Mouse (Mus musculus) kidney, postnatal 25 days (tissue): ENCODE measurements around the gene Gm13275.
"Not testable (repeated sequence)": the region's sequence is repeated elsewhere in the genome, so short reads cannot be mapped to it uniquely, and the experiment has no call there.

Source experiments
- DNase-seq, 2 experiments: peaks; one replicate each; pipeline ENCODE4 v3.0.0; 2021; ENCODE audit warnings: mixed read lengths in 2 of 2

The Gm13275 gene

DNA sequence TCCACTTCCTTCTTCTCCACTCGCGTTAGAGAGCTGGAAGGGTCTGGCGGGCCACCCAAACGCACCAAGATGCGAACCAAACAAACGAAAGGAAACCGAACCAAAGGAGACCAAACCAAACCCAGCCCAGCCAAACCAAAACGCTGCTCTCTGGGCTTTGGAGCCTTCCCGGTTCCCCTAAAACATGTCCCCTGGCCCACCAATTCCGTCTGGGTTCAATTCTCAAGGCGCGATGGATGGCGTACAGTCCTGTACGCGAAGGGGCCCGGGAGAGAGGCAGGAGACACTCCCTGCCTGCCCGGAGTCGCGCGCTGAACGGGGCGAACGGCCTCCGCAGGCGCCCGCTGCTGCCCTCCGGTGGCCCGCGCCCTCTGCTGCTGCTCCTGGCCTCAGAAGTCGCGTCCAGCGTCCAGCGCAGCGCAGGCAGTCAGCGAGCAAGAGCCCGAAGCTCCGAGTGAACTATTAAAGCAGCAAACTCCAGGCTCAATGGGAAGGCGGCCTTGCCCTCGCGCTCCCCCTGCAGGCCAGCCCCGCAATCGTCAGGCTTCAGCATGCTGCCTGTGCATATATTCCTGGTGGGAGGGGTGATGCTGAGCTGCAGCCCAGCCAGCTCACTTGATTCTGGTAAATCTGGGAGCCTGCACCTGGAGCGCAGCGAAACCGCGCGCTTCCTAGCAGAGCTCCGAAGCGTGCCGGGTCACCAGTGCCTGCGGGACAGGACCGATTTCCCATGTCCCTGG is at the start of gene Gm13275:
Gene Gm13275 (plus strand): TSS at position 552 of the 740 bp plus-strand sequence.
- DNase-seq = peak; percentile 10 to 48

DNA sequence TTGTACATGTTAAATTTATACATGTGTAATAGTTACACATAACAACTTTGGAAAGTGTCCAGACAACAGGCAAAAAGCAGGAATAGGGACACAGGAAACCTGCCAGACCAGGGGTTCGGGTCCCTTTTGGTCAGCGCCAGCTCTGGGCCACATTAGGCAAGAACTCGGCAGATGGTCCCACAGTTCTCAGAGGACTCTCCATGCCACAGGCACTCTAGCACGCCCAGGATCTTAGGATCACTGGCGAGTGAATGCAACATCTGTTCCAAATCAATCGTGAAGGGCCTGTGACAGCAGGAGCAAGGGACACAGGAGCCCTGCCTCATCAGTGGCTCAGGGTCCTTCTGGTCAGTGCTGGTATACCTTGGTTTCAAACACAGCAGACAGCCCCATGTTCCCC is 44.4 kb upstream of the Gm13275 start:
- no peak for DNase-seq

- DNase-seq = peak; percentile 34 to 71
Measured at GRCm38 (mm10) chr4:88754818-88755340, 39.4 kb upstream of the Gm13275 start, which contains the start of gene Gm13271. Gene Gm13271 (plus strand): TSS chr4:88754868.

GRCm38 (mm10) chr4:88756581-88757513 is 37.4 kb upstream of the Gm13275 start:
- peak in 1 of 2 experiments; percentile 41 for DNase-seq

DNA sequence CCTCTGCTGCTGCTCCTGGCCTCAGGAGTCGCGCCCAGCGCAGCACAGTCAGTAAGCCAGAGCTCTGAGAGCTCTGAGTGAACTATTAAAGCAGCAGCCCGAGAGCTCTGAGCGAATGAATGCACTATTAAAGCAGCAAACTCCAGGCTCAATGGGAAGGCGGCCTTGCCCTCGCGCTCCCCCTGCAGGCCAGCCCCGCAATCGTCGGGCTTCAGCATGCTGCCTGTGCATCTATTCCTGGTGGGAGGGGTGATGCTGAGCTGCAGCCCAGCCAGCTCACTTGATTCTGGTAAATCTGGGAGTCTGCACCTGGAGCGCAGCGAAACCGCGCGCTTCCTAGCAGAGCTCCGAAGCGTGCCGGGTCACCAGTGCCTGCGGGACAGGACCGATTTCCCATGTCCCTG is 36.7 kb upstream of the Gm13275 start:
- peak; percentile 86 to 89 for DNase-seq

GRCm38 (mm10) chr4:88758751-88759150 is 35.5 kb upstream of the Gm13275 start:
- DNase-seq = not testable (repeated sequence)

DNA sequence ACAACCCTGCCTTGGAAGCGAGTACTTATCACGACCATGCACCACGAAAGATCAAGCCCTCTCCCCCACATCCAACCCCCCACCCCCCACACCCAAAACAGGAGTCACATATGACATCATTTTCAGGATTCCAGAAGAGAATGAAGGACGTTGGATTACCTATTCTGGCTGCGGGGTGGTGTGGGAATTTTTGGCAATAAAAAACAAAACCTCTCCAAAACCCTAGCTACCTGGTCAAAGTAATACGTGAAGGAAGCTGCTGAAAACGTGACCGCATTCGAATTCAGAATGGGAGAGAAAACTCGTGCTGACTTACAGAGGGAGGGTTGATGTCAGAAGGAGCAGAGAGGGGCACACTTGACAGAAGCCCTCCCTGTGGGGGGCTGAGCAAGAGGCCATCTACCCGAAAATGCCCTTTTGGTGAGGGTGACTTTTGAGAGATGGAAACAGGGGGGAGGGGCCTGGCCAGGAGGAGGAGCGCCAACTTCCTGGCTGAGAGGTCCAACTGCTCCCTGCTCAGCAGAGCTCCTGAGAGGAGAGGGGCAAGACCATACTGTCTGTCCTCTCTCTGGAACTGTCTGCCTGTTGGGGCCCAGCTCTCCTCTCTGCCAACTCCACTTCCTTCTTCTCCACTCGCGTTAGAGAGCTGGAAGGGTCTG is 34.5 kb upstream of the Gm13275 start, which contains the start of gene Gm13283:
Gene Gm13283 (plus strand): TSS at position 510 of the 659 bp plus-strand sequence.
- peak; percentile 50 to 59 for DNase-seq

DNA sequence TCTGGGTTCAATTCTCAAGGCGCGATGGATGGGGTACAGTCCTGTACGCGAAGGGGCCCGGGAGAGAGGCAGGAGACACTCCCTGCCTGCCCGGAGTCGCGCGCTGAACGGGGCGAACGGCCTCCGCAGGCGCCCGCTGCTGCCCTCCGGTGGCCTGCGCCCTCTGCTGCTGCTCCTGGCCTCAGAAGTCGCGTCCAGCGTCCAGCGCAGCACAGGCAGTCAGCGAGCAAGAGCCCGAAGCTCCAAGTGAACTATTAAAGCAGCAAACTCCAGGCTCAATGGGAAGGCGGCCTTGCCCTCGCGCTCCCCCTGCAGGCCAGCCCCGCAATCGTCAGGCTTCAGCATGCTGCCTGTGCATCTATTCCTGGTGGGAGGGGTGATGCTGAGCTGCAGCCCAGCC is 33.9 kb upstream of the Gm13275 start:
- DNase-seq = peak; percentile 78 to 91

GRCm38 (mm10) chr4:88761776-88762175 is 32.5 kb upstream of the Gm13275 start:
- peak; percentile 55 to 75 for DNase-seq

DNA sequence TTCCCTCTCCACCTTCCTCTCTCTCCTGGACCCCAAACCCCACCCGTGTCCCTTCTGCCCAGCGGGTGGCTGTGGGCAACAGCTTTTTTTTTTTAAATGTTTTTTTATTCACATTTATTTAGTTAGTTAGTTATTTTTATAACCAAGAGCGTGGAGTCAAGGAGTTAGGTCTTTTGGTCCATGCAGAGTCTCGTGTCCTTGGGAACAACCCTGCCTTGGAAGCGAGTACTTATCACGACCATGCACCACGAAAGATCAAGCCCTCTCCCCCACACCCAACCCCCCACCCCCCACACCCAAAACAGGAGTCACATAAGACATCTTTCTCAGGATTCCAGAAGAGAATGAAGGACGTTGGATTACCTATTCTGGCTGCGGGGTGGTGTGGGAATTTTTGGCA is 31.9 kb upstream of the Gm13275 start:
- peak in 1 of 2 experiments; percentile 45 for DNase-seq

GRCm38 (mm10) chr4:88763384-88764018 is 30.8 kb upstream of the Gm13275 start:
- peak; percentile 68 to 88 for DNase-seq

DNA sequence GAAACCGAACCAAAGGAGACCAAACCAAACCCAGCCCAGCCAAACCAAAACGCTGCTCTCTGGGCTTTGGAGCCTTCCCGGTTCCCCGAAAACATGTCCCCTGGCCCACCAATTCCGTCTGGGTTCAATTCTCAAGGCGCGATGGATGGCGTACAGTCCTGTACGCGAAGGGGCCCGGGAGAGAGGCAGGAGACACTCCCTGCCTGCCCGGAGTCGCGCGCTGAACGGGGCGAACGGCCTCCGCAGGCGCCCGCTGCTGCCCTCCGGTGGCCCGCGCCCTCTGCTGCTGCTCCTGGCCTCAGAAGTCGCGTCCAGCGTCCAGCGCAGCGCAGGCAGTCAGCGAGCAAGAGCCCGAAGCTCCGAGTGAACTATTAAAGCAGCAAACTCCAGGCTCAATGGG is 20.8 kb upstream of the Gm13275 start, which contains the start of gene Gm13290:
Gene Gm13290 (plus strand): TSS at position 301 of the 400 bp plus-strand sequence.
- DNase-seq = not testable (repeated sequence)

DNA sequence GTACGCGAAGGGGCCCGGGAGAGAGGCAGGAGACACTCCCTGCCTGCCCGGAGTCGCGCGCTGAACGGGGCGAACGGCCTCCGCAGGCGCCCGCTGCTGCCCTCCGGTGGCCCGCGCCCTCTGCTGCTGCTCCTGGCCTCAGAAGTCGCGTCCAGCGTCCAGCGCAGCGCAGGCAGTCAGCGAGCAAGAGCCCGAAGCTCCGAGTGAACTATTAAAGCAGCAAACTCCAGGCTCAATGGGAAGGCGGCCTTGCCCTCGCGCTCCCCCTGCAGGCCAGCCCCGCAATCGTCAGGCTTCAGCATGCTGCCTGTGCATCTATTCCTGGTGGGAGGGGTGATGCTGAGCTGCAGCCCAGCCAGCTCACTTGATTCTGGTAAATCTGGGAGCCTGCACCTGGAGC is 17.7 kb upstream of the Gm13275 start, which contains the start of gene Gm13289:
Gene Gm13289 (plus strand): TSS at position 301 of the 400 bp plus-strand sequence.
- not testable (repeated sequence) for DNase-seq

GRCm38 (mm10) chr4:88779550-88779949 is 14.7 kb upstream of the Gm13275 start, which contains the start of gene Gm13272:
Gene Gm13272 (plus strand): TSS chr4:88779850.
- not testable (repeated sequence) for DNase-seq

- peak in 1 of 2 experiments; percentile 30 for DNase-seq
Measured at GRCm38 (mm10) chr4:88780320-88780719, 14.0 kb upstream of the Gm13275 start.

- not testable (repeated sequence) for DNase-seq
Measured at GRCm38 (mm10) chr4:88781831-88782230, 12.5 kb upstream of the Gm13275 start, which contains the start of gene Ifnz. Gene Ifnz (plus strand): TSS chr4:88782131.

- peak in 1 of 2 experiments; percentile 45 for DNase-seq
Measured at GRCm38 (mm10) chr4:88782335-88782734, 12.0 kb upstream of the Gm13275 start.

DNA sequence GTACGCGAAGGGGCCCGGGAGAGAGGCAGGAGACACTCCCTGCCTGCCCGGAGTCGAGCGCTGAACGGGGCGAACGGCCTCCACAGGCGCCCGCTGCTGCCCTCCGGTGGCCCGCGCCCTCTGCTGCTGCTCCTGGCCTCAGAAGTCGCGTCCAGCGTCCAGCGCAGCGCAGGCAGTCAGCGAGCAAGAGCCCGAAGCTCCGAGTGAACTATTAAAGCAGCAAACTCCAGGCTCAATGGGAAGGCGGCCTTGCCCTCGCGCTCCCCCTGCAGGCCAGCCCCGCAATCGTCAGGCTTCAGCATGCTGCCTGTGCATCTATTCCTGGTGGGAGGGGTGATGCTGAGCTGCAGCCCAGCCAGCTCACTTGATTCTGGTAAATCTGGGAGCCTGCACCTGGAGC is 8.9 kb upstream of the Gm13275 start, which contains the start of gene Gm13276:
Gene Gm13276 (plus strand): TSS at position 301 of the 400 bp plus-strand sequence.
- DNase-seq = not testable (repeated sequence)

GRCm38 (mm10) chr4:88788402-88788801 is 5.9 kb upstream of the Gm13275 start, which contains the start of gene Gm13277:
Gene Gm13277 (plus strand): TSS chr4:88788632.
- DNase-seq = peak; percentile 76 to 81

DNA sequence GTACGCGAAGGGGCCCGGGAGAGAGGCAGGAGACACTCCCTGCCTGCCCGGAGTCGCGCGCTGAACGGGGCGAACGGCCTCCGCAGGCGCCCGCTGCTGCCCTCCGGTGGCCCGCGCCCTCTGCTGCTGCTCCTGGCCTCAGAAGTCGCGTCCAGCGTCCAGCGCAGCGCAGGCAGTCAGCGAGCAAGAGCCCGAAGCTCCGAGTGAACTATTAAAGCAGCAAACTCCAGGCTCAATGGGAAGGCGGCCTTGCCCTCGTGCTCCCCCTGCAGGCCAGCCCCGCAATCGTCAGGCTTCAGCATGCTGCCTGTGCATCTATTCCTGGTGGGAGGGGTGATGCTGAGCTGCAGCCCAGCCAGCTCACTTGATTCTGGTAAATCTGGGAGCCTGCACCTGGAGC is 3.0 kb upstream of the Gm13275 start, which contains the start of gene Gm13278:
Gene Gm13278 (plus strand): TSS at position 301 of the 400 bp plus-strand sequence.
- DNase-seq = not testable (repeated sequence)

- DNase-seq = not testable (repeated sequence)
Measured at GRCm38 (mm10) chr4:88797097-88797496, 2.8 kb downstream of the Gm13275 start, which contains the start of gene Gm13279. Gene Gm13279 (plus strand): TSS chr4:88797397.
